Mouse (Mus musculus) cerebellum, adult 9-10 months (tissue): ENCODE data around the gene Fam133b.
"Not testable (repeated sequence)": the region's sequence is repeated elsewhere in the genome, so short reads cannot be mapped to it uniquely, and the experiment has no call there.

Experiments
- DNase-seq: peaks from one replicate; pipeline ENCODE4 v3.0.0; 2022

Gene Fam133b

GRCm38 (mm10) chr5:3521741-3522140, 21.9 kb upstream of the Fam133b start:
- no peak for DNase-seq

- DNase-seq, result no peak
Observed at GRCm38 (mm10) chr5:3522826-3523225, 20.8 kb upstream of the Fam133b start.

- DNase-seq, result no peak
Observed at GRCm38 (mm10) chr5:3527041-3527691, 16.5 kb upstream of the Fam133b start.

GRCm38 (mm10) chr5:3529585-3530189, 13.9 kb upstream of the Fam133b start:
- no peak for DNase-seq

GRCm38 (mm10) chr5:3532048-3532447, 11.6 kb upstream of the Fam133b start:
- not testable (repeated sequence) for DNase-seq

GRCm38 (mm10) chr5:3536592-3537212, 6.9 kb upstream of the Fam133b start:
- no peak for DNase-seq

DNA sequence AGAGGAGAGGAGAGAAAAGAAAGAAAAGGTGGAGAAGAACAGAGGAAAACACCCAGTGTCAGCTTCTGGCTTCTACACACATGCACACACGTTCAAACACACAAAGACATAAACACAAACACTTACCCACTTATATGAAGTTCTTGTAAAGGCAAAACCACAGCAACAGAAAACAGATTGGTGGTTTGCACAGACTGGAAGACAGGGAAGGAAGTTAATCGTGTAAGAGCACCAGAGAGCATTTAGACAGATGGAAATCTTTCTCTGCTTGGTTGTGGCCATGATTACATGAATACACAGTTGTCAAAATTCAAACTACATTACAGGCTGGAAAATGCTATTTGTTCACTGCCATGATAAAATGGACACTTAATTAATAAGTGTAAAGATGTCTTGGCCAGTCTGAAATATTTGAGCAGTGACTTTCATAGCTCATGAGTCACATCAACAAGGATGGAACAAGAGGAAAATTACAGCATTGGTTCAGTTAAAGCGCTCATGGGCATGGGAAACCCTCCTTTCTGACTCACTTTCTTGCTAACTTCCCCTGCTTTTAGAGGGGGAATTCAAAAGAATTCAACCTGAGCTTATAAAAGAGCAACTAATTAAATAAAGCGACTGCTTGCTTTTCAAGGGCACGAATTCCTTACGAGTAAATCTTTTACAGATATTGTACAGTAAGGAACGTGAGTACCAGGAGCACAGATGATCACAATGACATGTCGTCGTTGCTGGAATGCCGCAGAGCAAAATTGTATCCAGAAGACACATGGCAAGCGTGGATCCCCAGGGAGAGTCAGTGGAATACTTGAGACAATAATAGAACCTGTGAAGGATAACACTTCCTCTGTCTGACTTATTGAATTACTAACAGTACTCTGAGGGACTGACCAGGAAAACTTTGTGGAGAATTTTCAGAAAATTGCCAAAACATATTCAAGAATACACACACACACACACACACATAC, 4.8 kb upstream of the Fam133b start:
- DNase-seq, result no peak

- no peak for DNase-seq
Observed at GRCm38 (mm10) chr5:3541871-3542270, 1.8 kb upstream of the Fam133b start.

- DNase-seq, result no peak
Observed at GRCm38 (mm10) chr5:3544480-3544769, 792 bp downstream of the Fam133b start.

- no peak for DNase-seq
Observed at GRCm38 (mm10) chr5:3546226-3546625, 2.6 kb downstream of the Fam133b start.

- DNase-seq, result no peak
Observed at GRCm38 (mm10) chr5:3551481-3551880, 7.8 kb downstream of the Fam133b start.

DNA sequence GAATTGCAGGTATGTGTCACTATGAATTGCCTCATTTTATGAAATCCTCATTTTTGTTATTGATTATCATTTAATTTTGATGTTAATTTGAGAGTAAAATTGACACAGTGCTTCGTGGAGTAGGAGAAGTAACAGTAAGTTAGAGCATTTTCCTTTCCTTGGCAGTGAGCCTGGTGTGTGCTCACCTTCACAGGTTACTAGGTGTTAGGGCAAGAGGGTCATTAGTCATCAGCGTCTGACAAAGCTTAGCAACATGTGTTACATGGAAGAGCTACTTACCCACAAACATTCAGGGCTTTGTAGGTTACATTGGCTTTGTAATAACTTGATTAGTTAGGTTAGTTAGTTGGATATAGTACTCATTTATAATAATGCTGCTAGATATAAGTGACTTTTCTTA, 10.6 kb downstream of the Fam133b start:
- no peak for DNase-seq

DNA sequence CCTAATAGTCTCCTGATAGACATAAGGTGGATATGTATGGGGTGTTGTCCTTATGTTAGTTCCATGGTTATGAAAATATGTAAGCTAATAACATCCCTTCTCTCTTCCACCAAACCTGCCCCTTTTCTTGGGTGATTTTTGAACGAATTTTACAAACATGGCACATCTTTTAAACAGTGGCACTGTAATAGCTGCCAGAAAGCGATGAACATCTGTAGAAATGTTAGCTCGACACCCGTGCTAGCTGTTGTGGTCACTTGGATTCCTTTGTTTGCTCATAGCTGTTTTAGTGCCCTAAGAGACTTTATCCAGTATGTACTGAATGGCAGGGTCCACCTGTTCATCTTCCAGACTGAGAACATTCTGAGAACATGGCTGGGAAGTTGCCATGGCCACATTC, 27.6 kb downstream of the Fam133b start, which contains the start of gene 1700109H08Rik:
Gene 1700109H08Rik, plus strand, starts transcription at position 301 of the 400 bp plus-strand sequence.
- no peak for DNase-seq

DNA sequence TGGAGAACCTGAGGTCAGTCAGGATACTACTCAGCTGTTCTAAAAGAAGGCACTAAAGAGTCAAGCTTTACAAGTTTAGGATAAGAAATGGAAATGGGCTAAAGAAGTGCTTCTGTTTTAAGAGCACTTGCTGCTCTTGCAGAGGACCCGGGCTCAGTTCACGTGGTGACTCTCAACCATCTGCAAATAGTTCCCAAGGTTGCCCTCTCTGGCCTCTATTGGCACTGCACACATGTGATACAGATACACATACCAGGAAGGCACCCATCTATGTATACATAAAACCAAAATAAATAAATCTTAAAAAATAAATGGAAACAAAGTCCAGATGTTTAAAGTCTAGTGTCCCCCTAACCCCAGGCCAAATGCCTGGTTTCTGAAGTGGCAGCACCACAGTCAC, 31.2 kb downstream of the Fam133b start:
- DNase-seq, result no peak

- no peak for DNase-seq
Observed at GRCm38 (mm10) chr5:3577939-3578338, 34.3 kb downstream of the Fam133b start.

GRCm38 (mm10) chr5:3579066-3579465, 35.4 kb downstream of the Fam133b start:
- no peak for DNase-seq

DNA sequence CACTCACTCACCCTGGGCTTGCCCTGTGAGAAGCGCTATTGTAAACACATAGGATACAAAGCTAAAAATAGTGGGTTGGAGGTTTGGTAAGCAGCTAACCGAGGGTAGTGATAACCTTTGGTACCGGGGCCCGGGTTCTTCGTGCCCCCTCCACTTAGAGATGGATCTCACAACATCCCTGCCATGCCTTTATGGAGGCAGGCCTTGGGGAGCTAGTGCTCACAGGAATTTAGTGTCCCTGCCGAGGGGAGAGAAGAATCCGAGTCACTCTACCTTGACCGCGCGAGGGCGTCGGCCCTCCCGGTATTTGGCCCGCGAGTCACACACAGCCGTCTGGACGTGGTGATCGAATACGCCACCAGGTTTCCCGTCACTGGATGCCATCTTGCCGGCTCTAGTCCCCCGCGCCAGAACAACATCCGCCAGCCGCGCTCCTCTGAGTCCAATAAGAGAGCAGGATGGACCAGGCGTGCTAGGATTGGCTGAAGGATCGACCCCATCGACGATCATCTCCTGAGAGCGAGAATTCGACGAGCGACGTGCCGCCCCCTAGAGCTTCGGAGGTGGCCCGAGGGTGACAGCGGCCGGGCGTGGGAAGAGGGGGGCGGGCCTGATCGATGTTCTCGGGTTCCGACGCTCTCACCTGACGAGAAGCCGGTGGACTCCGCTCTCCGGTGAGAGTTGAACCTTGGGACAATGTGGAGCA, 52.2 kb downstream of the Fam133b start, which contains the start of gene Pex1:
Gene Pex1, plus strand, starts transcription at position 374 of the 706 bp plus-strand sequence.
- peak; percentile 94 for DNase-seq

DNA sequence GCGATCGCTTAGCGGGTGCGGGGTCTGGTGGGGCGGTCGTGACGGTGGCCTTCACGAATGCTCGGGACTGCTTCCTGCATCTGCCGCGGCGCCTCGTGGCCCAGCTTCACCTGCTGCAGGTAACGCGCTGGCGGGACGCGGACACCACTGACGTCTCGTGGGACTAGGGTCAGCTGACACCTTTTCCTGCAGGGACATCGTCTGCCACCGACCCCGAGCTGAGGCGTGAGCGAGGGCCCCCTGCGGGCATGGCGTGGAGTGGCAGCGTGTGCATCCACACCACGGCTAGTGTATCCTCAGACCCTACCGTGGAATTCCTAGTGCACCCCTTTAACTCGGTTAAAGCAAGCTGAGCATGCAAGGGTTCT, 52.8 kb downstream of the Fam133b start, which contains the start of gene Rbm48:
Gene Rbm48, minus strand, starts transcription at position 187 of the 368 bp plus-strand sequence.
- peak; percentile 85 for DNase-seq

DNA sequence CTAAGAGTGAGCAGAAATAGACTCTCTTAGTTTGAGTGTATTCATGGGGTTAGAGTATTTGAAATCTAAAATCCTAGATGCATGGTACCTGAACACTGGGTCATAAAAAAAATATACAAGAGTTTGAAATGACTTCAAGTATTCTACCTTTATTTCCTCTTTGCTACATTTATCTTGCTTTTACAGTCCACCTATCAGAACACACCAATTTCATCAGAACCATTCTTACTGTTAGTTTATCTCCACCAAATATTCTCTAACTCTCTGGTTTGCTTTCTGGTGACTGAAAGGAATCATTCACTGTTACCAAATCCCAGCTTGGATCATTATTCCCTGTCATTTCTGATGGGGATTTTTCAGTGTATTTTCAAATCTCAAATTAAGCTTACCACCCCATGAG, 53.5 kb downstream of the Fam133b start:
- no peak for DNase-seq

DNA sequence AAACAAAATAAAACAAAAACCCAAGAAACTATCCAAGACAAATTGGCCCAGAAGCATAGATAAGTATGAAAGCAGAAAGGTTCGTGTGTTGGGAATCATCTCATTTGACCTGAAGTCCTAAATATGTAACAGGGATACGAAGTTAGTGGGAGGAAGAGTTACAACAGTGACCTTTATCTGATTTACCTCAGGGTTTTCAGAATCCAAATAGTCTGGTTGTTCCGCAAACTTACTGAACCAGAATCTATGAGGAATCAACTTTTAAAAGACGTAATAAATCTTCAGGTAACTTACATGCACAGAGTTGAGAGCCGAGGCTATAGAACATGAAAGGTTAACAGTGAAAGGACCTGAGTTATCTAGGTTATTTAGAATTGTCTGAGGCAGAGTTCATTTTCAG, 55.1 kb downstream of the Fam133b start:
- DNase-seq, result no peak

DNA sequence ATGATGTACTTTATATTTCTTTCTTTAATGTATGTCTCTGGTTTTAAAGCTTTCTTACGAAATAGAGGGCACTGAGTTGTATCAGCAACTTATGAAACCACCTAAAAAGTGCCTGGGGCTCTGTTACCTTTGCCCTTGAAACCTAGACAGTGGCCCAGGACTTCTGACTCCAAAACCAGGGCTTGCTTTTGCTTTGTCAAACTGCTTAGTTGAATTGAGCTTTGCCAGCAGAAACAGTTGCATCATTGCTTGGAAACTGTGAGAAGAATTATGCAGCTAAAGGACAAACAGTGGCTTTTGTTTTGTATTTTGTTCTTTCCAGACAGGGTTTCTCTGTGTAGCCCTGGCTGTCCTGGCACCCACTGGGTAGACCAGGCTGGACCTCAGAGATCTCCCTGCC, 56.7 kb downstream of the Fam133b start:
- DNase-seq, result no peak

- no peak for DNase-seq
Observed at GRCm38 (mm10) chr5:3600790-3601189, 57.2 kb downstream of the Fam133b start.

GRCm38 (mm10) chr5:3607114-3607513, 63.5 kb downstream of the Fam133b start:
- no peak for DNase-seq
